In genomic region chr4:114599121-114599520, GRCm38 (mm10) we compare ENCODE assay signal across 10 mouse cellular contexts.
DNase-seq lines count a peak whose midpoint lies in the region; ATAC-seq and TF ChIP-seq lines count a peak whose summit lies in the region.
"Had no signal": no experiment of that assay in that cellular context is flagged by ENCODE, and none has a peak within 500 bp of the region (broad histone marks: within the 10 kb centered on the region; RNA-seq: fewer than 3 reads in every experiment).

No protein-coding gene starts in this region.

- no peak for ATAC-seq in liver, postnatal 0 days

- DNase-seq in heart, postnatal 4 days: peak; percentile 71
- DNase-seq in heart, postnatal 25 days (ENCODE audit: low spot score): no peak
- peak; percentile 29 for DNase-seq in 416B (ENCODE audit: low read depth)
- DNase-seq in brain, embryonic 14.5 days (ENCODE audit: low read depth): no peak
- no peak for DNase-seq in liver, postnatal 0 days
- DNase-seq in urinary bladder, adult 18-20 months (ENCODE audit: low spot score in 2 of 2): no peak
- no peak for DNase-seq in cerebellum, postnatal 25 days
- DNase-seq in left cerebral cortex, postnatal 14 days (ENCODE audit: low spot score in 2 of 2): no peak

- H3K9ac ChIP-seq in liver, postnatal 0 days (replicated peaks): no peak overlapping the region
- H3K9ac ChIP-seq: embryonic facial prominence, embryonic 15.5 days had no signal

- no peaks in the 10 kb centered on the region for H3K4me1 ChIP-seq in liver, postnatal 0 days (ENCODE audit: insufficient read depth)

- H3K4me3 ChIP-seq in liver, postnatal 0 days (ENCODE audit: low read depth, low read length): no peak overlapping the region
- H3K4me3 ChIP-seq: embryonic facial prominence, embryonic 15.5 days; myocyte had no signal

- no peak for TF ChIP-seq POLR2A in brain, embryonic 14.5 days (IDR thresholded peaks at IDR 0.05; ENCODE audit: borderline replicate concordance, extremely low read depth, insufficient read depth, insufficient read length, poor library complexity, severe bottlenecking)

- H3K27ac ChIP-seq in liver, postnatal 0 days (ENCODE audit: low read depth): no peak overlapping the region
- H3K27ac ChIP-seq: embryonic facial prominence, embryonic 15.5 days had no signal

- intact Hi-C loops in heart, postnatal 25 days (cut with DNase I): no loop called here
- intact Hi-C loops in left cerebral cortex, postnatal 14 days (cut with DNase I): no loop called here

- no peaks in the 10 kb centered on the region for H3K9me3 ChIP-seq in liver, postnatal 0 days (ENCODE audit: low read length)
- H3K9me3 ChIP-seq: embryonic facial prominence, embryonic 15.5 days had no signal

- TF ChIP-seq EP300 in liver, postnatal 0 days (IDR thresholded peaks at IDR 0.05; ENCODE audit: low read depth): no peak

- H3K4me2 ChIP-seq in liver, postnatal 0 days (ENCODE audit: low read depth, low read length): no peak overlapping the region
- H3K4me2 ChIP-seq: embryonic facial prominence, embryonic 15.5 days had no signal

- TF ChIP-seq CTCF in brain, embryonic 14.5 days (IDR thresholded peaks at IDR 0.05; ENCODE audit: borderline replicate concordance, extremely low read depth, insufficient read depth, insufficient read length): peak; percentile 47; the same call in 1 of the 2 replicates
- peak; percentile 50 for TF ChIP-seq CTCF in liver, postnatal 0 days (IDR thresholded peaks at IDR 0.05; ENCODE audit: low read depth)

- H3K36me3 ChIP-seq in liver, postnatal 0 days (replicated peaks; ENCODE audit: insufficient read depth, low read length): no peaks in the 10 kb centered on the region
- H3K36me3 ChIP-seq: embryonic facial prominence, embryonic 15.5 days had no signal

- H3K27me3 ChIP-seq in liver, postnatal 0 days (ENCODE audit: insufficient read depth, low read length): no peaks in the 10 kb centered on the region
- H3K27me3 ChIP-seq: embryonic facial prominence, embryonic 15.5 days had no signal

Comparison
In these comparisons a context has a peak if more than half of its experiments do, and no peak if none do; other contexts are left out.
1. DNase-seq: peak in heart, postnatal 4 days (single experiment) and 416B (single experiment); none in heart, postnatal 25 days (single experiment), brain, embryonic 14.5 days (single experiment), liver, postnatal 0 days (single experiment), urinary bladder, adult 18-20 months (0 of 2), cerebellum, postnatal 25 days (0 of 2) and left cerebral cortex, postnatal 14 days (0 of 2).